16 mouse cellular contexts compared by ENCODE assay signal in genomic region chr4:114645341-114645740, GRCm38 (mm10).
"Had no signal": no experiment of that assay in that cellular context is flagged by ENCODE, and none has a peak within 500 bp of the region (broad histone marks: within the 10 kb centered on the region; RNA-seq: fewer than 3 reads in every experiment).

No protein-coding gene starts in this region.

- H3K4me3 ChIP-seq: neural tube, embryonic 13.5 days; neural tube, embryonic 15.5 days; stomach, embryonic 15.5 days had no signal

- H3K9me3 ChIP-seq: neural tube, embryonic 13.5 days; neural tube, embryonic 15.5 days; stomach, embryonic 15.5 days had no signal

- H3K4me2 ChIP-seq: neural tube, embryonic 13.5 days; neural tube, embryonic 15.5 days; stomach, embryonic 15.5 days had no signal

- H3K36me3 ChIP-seq: neural tube, embryonic 13.5 days; neural tube, embryonic 15.5 days; stomach, embryonic 15.5 days had no signal

- H3K9ac ChIP-seq: neural tube, embryonic 13.5 days; neural tube, embryonic 15.5 days; stomach, embryonic 15.5 days had no signal

- DNase-seq: retina, postnatal 1 day; right cerebral cortex, adult 18-20 months; right cerebral cortex, postnatal 14 days; right cerebral cortex, postnatal 25 days; right cerebral cortex, postnatal 4 days; spleen, adult 18-20 months; thymus, adult 18-20 months; thymus, adult 2 months; thymus, postnatal 14 days; thymus, postnatal 25 days; thymus, postnatal 36 days; thymus, postnatal 4 days had no signal

- H3K27ac ChIP-seq: neural tube, embryonic 13.5 days; neural tube, embryonic 15.5 days; stomach, embryonic 15.5 days; stomach, postnatal 0 days had no signal
